Comparison of ENCODE assay signal across 16 mouse cellular contexts in genomic region chr6:52182793-52183192, GRCm38 (mm10). TPM values are rescaled to one million over a fixed set of nuclear protein-coding genes. Genes with fewer than 3 reads are reported as not detected.
DNase-seq lines count a peak whose midpoint lies in the region; ATAC-seq and TF ChIP-seq lines count a peak whose summit lies in the region.
"Had no signal": no experiment of that assay in that cellular context is flagged by ENCODE, and none has a peak within 500 bp of the region (broad histone marks: within the 10 kb centered on the region; RNA-seq: fewer than 3 reads in every experiment).

No protein-coding gene starts in this region.

- ATAC-seq in hindbrain, embryonic 13.5 days (ENCODE audit: low FRiP score), result no peak
- peak; percentile 34; the same call in 1 of the 2 replicates for ATAC-seq in intestine, embryonic 16.5 days
- no peak for ATAC-seq in stomach, embryonic 16.5 days (ENCODE audit: insufficient read depth, low FRiP score)
- no peak for ATAC-seq in inflammation-experienced regulatory T-cells, adult 6 months
- ATAC-seq: midbrain, embryonic 13.5 days had no signal

- no peaks in the 10 kb centered on the region for H3K9me3 ChIP-seq in hindbrain, embryonic 13.5 days
- no peaks in the 10 kb centered on the region for H3K9me3 ChIP-seq in intestine, embryonic 16.5 days (ENCODE audit: control insufficient read depth, low read length)
- no peaks in the 10 kb centered on the region for H3K9me3 ChIP-seq in stomach, embryonic 16.5 days (replicated peaks; ENCODE audit: control insufficient read depth, low read length)
- H3K9me3 ChIP-seq: midbrain, embryonic 13.5 days had no signal

- H3K9ac ChIP-seq in hindbrain, embryonic 13.5 days, result peak overlapping the region; percentile 97
- peak overlapping the region; percentile 53 for H3K9ac ChIP-seq in intestine, embryonic 16.5 days (ENCODE audit: low read depth, low read length)
- H3K9ac ChIP-seq in stomach, embryonic 16.5 days (ENCODE audit: low read length), result 0 out of 2 replicates have a peak overlapping the region, but pooled peaks have one; percentile 40
- H3K9ac ChIP-seq: midbrain, embryonic 13.5 days had no signal

- TF ChIP-seq CTCF in lung, adult 2 months (IDR thresholded peaks at IDR 0.05; ENCODE audit: insufficient read depth, low read length), result no peak

- H3K27ac ChIP-seq in hindbrain, embryonic 13.5 days, result peak overlapping the region; percentile 99
- H3K27ac ChIP-seq in intestine, embryonic 16.5 days (ENCODE audit: low read length), result peak overlapping the region; percentile 86
- peak overlapping the region; percentile 82 for H3K27ac ChIP-seq in stomach, embryonic 16.5 days (ENCODE audit: low read length)
- H3K27ac ChIP-seq: midbrain, embryonic 13.5 days had no signal

- peak overlapping the region; percentile 88 for H3K4me2 ChIP-seq in hindbrain, embryonic 13.5 days
- peak overlapping the region; percentile 43 for H3K4me2 ChIP-seq in intestine, embryonic 16.5 days (ENCODE audit: low read depth, low read length)
- H3K4me2 ChIP-seq in stomach, embryonic 16.5 days (ENCODE audit: low read depth, low read length), result peak overlapping the region; percentile 41; the same call in 1 of the 2 replicates
- H3K4me2 ChIP-seq: heart, embryonic 11.5 days; midbrain, embryonic 13.5 days had no signal

- no peak for TF ChIP-seq POLR2A in lung, adult 2 months (IDR thresholded peaks at IDR 0.05; ENCODE audit: borderline replicate concordance, extremely low read depth, low read depth, low read length)

- no peak overlapping the region for H3K4me3 ChIP-seq in lung, adult 2 months (replicated peaks; ENCODE audit: extremely low read depth, low read depth, low read length)
- peak overlapping the region; percentile 70 for H3K4me3 ChIP-seq in hindbrain, embryonic 13.5 days
- H3K4me3 ChIP-seq in intestine, embryonic 16.5 days (ENCODE audit: low read length), result 0 out of 2 replicates have a peak overlapping the region, but pooled peaks have one; percentile 8
- H3K4me3 ChIP-seq in stomach, embryonic 16.5 days (replicated peaks; ENCODE audit: low read length), result no peak overlapping the region
- H3K4me3 ChIP-seq: midbrain, embryonic 13.5 days had no signal

- 62% methylated on average over 1 of the region's 1 CpGs for WGBS in lung, adult 2 months
- WGBS in hindbrain, embryonic 13.5 days, result 18% methylated on average over 1 of the region's 1 CpGs
- 40% methylated on average over 1 of the region's 1 CpGs for whole genome bisulfite sequencing in intestine, embryonic 16.5 days
- 49% methylated on average over 1 of the region's 1 CpGs for WGBS in stomach, embryonic 16.5 days

- H3K4me1 ChIP-seq in lung, adult 2 months (ENCODE audit: control insufficient read depth, insufficient read depth, low read length), result no peaks in the 10 kb centered on the region
- peaks cover 64% of the 10 kb centered on the region for H3K4me1 ChIP-seq in hindbrain, embryonic 13.5 days (replicated peaks)
- peaks cover 51% of the 10 kb centered on the region for H3K4me1 ChIP-seq in intestine, embryonic 16.5 days (ENCODE audit: control insufficient read depth, insufficient read depth, low read length)
- H3K4me1 ChIP-seq in stomach, embryonic 16.5 days (ENCODE audit: control insufficient read depth, insufficient read depth, low read length), result peaks cover 48% of the 10 kb centered on the region
- H3K4me1 ChIP-seq: midbrain, embryonic 13.5 days had no signal

- no peaks in the 10 kb centered on the region for H3K36me3 ChIP-seq in hindbrain, embryonic 13.5 days
- no peaks in the 10 kb centered on the region for H3K36me3 ChIP-seq in intestine, embryonic 16.5 days (ENCODE audit: control insufficient read depth, insufficient read depth, low read length)
- no peaks in the 10 kb centered on the region for H3K36me3 ChIP-seq in stomach, embryonic 16.5 days (ENCODE audit: control insufficient read depth, insufficient read depth, low read length)
- H3K36me3 ChIP-seq: midbrain, embryonic 13.5 days had no signal

- H3K27me3 ChIP-seq in hindbrain, embryonic 13.5 days, result peaks cover 91% of the 10 kb centered on the region
- peaks cover 8% of the 10 kb centered on the region for H3K27me3 ChIP-seq in intestine, embryonic 16.5 days (replicated peaks; ENCODE audit: control insufficient read depth, insufficient read depth, low read length)
- 0 out of 2 replicates have a peak, but pooled peaks cover under 1% of the 10 kb centered on the region for H3K27me3 ChIP-seq in stomach, embryonic 16.5 days (ENCODE audit: control insufficient read depth, insufficient read depth, low read length)

- peak; percentile 0 for DNase-seq in lung, adult 2 months
- DNase-seq in lung, postnatal 14 days, result no peak
- no peak for DNase-seq in cerebellum, adult 9-10 months
- DNase-seq: adrenal gland, postnatal 10 days; cerebellum, postnatal 36 days; gastrocnemius, postnatal 25 days; heart, postnatal 4 days; lung, postnatal 10 days; right cerebral cortex, postnatal 14 days; thymus, postnatal 36 days had no signal

RNA-seq across cellular contexts. Expression of gene 5730596B20Rik, which starts 5.5 kb away (rescaled TPM):
- polyA plus RNA-seq in lung, adult 2 months (2012; rRNA removed), result 0.26 and 0.31 TPM in 2 replicates
- polyA plus RNA-seq in hindbrain, embryonic 13.5 days (2015; fragmentation: Nextera tagmentation; extraction: Ambion mirVana), result 7.6 and 8.3 TPM in 2 replicates
- polyA plus RNA-seq in intestine, embryonic 16.5 days (2015; fragmentation: Nextera tagmentation; extraction: Ambion mirVana), result 1.5 TPM in 2 replicates
- polyA plus RNA-seq in stomach, embryonic 16.5 days (2015; fragmentation: Nextera tagmentation; extraction: Ambion mirVana), result 2.1 and 2.6 TPM in 2 replicates
- not detected for polyA plus RNA-seq in inflammation-experienced regulatory T-cells, adult 6 months (2017; shearing (Covaris generic))
- polyA plus RNA-seq: midbrain, embryonic 13.5 days had no signal

RNA-seq across cellular contexts. Expression of gene Hoxa4, which starts 8.8 kb away (rescaled TPM):
- 5.7 and 8.4 TPM in 2 replicates for polyA plus RNA-seq in lung, adult 2 months (2012; rRNA removed)
- 14.5 and 14.8 TPM in 2 replicates for polyA plus RNA-seq in hindbrain, embryonic 13.5 days (2015; fragmentation: Nextera tagmentation; extraction: Ambion mirVana)
- 1.7 and 2.4 TPM in 2 replicates for polyA plus RNA-seq in intestine, embryonic 16.5 days (2015; fragmentation: Nextera tagmentation; extraction: Ambion mirVana)
- polyA plus RNA-seq in stomach, embryonic 16.5 days (2015; fragmentation: Nextera tagmentation; extraction: Ambion mirVana), result 2.5 and 2.8 TPM in 2 replicates
- not detected for polyA plus RNA-seq in inflammation-experienced regulatory T-cells, adult 6 months (2017; shearing (Covaris generic))
- polyA plus RNA-seq: midbrain, embryonic 13.5 days had no signal

RNA-seq across cellular contexts. Expression of gene Hoxa2, which starts 18.2 kb away (rescaled TPM):
- 4.2 and 4.7 TPM in 2 replicates for polyA plus RNA-seq in lung, adult 2 months (2012; rRNA removed)
- 39.1 and 40.2 TPM in 2 replicates for polyA plus RNA-seq in hindbrain, embryonic 13.5 days (2015; fragmentation: Nextera tagmentation; extraction: Ambion mirVana)
- polyA plus RNA-seq in intestine, embryonic 16.5 days (2015; fragmentation: Nextera tagmentation; extraction: Ambion mirVana), result 5.0 and 5.1 TPM in 2 replicates
- polyA plus RNA-seq in stomach, embryonic 16.5 days (2015; fragmentation: Nextera tagmentation; extraction: Ambion mirVana), result 7.4 and 8.5 TPM in 2 replicates
- polyA plus RNA-seq in inflammation-experienced regulatory T-cells, adult 6 months (2017; shearing (Covaris generic)), result not detected
- polyA plus RNA-seq: midbrain, embryonic 13.5 days had no signal

RNA-seq across cellular contexts. Expression of gene Hoxa5, which starts 21.6 kb away (rescaled TPM):
- polyA plus RNA-seq in lung, adult 2 months (2012; rRNA removed), result 29.1 and 46.9 TPM in 2 replicates
- polyA plus RNA-seq in hindbrain, embryonic 13.5 days (2015; fragmentation: Nextera tagmentation; extraction: Ambion mirVana), result 116 and 150 TPM in 2 replicates
- 15.3 and 15.5 TPM in 2 replicates for polyA plus RNA-seq in intestine, embryonic 16.5 days (2015; fragmentation: Nextera tagmentation; extraction: Ambion mirVana)
- 8.8 and 11.0 TPM in 2 replicates for polyA plus RNA-seq in stomach, embryonic 16.5 days (2015; fragmentation: Nextera tagmentation; extraction: Ambion mirVana)
- not detected for polyA plus RNA-seq in inflammation-experienced regulatory T-cells, adult 6 months (2017; shearing (Covaris generic))

RNA-seq across cellular contexts. Expression of gene Hoxa1, which starts 24.7 kb away (rescaled TPM):
- 1.4 and 1.9 TPM in 2 replicates for polyA plus RNA-seq in lung, adult 2 months (2012; rRNA removed)
- polyA plus RNA-seq in hindbrain, embryonic 13.5 days (2015; fragmentation: Nextera tagmentation; extraction: Ambion mirVana), result 1.5 and 2.0 TPM in 2 replicates
- 0.72 and 0.88 TPM in 2 replicates for polyA plus RNA-seq in intestine, embryonic 16.5 days (2015; fragmentation: Nextera tagmentation; extraction: Ambion mirVana)
- polyA plus RNA-seq in stomach, embryonic 16.5 days (2015; fragmentation: Nextera tagmentation; extraction: Ambion mirVana), result 1.4 and 1.5 TPM in 2 replicates
- not detected for polyA plus RNA-seq in inflammation-experienced regulatory T-cells, adult 6 months (2017; shearing (Covaris generic))

Comparison
In these comparisons a context has a peak if more than half of its experiments do, and no peak if none do; other contexts are left out.
1. H3K4me3 ChIP-seq: peak in hindbrain, embryonic 13.5 days (single experiment) and intestine, embryonic 16.5 days (single experiment); none in lung, adult 2 months (single experiment) and stomach, embryonic 16.5 days (single experiment).
2. H3K9ac ChIP-seq: peak in every context shown above with its lines; median percentile 97 in hindbrain, embryonic 13.5 days; 53 in intestine, embryonic 16.5 days; 40 in stomach, embryonic 16.5 days.
3. Peak in every context shown above with its lines, with median percentiles within 50 percentile points of each other: H3K27ac ChIP-seq and H3K4me2 ChIP-seq.